Mouse (Mus musculus) stomach, postnatal 0 days (tissue): ENCODE data around the gene Grm1. TPM values are rescaled to one million over a fixed set of nuclear protein-coding genes. Genes with fewer than 3 reads are reported as not detected.

Experiments
- ATAC-seq: fragments of 200-750 bp; cut with Nextera tagmentation; 2 replicates; pipeline ENCODE4 v1.8.0; 2017; ENCODE audit not compliant: low FRiP score, low TSS enrichment
- DNase-seq: peaks from one replicate; pipeline ENCODE4 v3.0.0-alpha.2; 2016; ENCODE audit warnings: low spot score
- H3K27ac ChIP-seq: fragments of 300-500 bp; sonication (generic); replicated peaks from 2 replicates; pipeline ENCODE4 v1.5.1; 2014; ENCODE audit warnings: mild to moderate bottlenecking, control low read depth
- H3K27me3 ChIP-seq: fragments of 300-500 bp; sonication (generic); 2 replicates; pipeline ENCODE4 v1.6.1; 2014; ENCODE audit warnings: low read length; ENCODE audit not compliant: control insufficient read depth, insufficient read depth
- H3K36me3 ChIP-seq: fragments of 300-500 bp; sonication (generic); 2 replicates; pipeline ENCODE4 v1.6.1; 2014; ENCODE audit warnings: low read length, mixed read lengths; ENCODE audit not compliant: control insufficient read depth, insufficient read depth
- H3K4me1 ChIP-seq: fragments of 300-500 bp; sonication (generic); replicated peaks from 2 replicates; pipeline ENCODE4 v1.6.1; 2014; ENCODE audit warnings: antibody characterized with exemption; ENCODE audit not compliant: control insufficient read depth, insufficient read depth
- H3K4me2 ChIP-seq: fragments of 300-500 bp; sonication (generic); replicated peaks from 2 replicates; pipeline ENCODE4 v1.6.1; 2014; ENCODE audit warnings: low read depth, mild to moderate bottlenecking, control low read depth, moderate library complexity
- H3K4me3 ChIP-seq: fragments of 300-500 bp; sonication (generic); 2 replicates; pipeline ENCODE4 v1.5.1; 2014; ENCODE audit warnings: low read depth, low read length, control low read depth
- H3K9ac ChIP-seq: fragments of 300-500 bp; sonication (generic); 2 replicates; pipeline ENCODE4 v1.6.1; 2014; ENCODE audit warnings: mild to moderate bottlenecking, low read length, control low read depth, mixed read lengths
- H3K9me3 ChIP-seq: fragments of 300-500 bp; sonication (generic); 2 replicates; pipeline ENCODE4 v1.6.1; 2016; ENCODE audit warnings: low read length; ENCODE audit not compliant: control insufficient read depth
- CTCF ChIP-seq: IDR thresholded peaks from 2 replicates; pipeline ENCODE4 v1.5.1; 2016; ENCODE audit warnings: antibody characterized with exemption, low read depth, mild to moderate bottlenecking, moderate library complexity
- EP300 ChIP-seq: optimal IDR thresholded peaks from 2 replicates; pipeline ENCODE3; 2016; ENCODE audit warnings: antibody characterized with exemption
- WGBS: fragments of 180-500 bp; shearing (Covaris S2); extraction: QIAGEN DNeasy Blood & Tissue Kit; methylation state at CpG from one replicate; pipeline ENCODE4 v1.1.7; 2014; 5-methylcytosine and 5-hydroxymethylcytosine counted together
- polyA plus RNA-seq: library from polyadenylated mRNA; unstranded; fragments of >200 nt; fragmentation: Nextera tagmentation; extraction: Ambion mirVana; gene quantifications from 2 replicates; pipeline ENCODE4 v1.2.1, GENCODE M21; 2015

Gene Grm1
- polyA plus RNA-seq, 1 experiment from 2014 or later: not detected

DNA sequence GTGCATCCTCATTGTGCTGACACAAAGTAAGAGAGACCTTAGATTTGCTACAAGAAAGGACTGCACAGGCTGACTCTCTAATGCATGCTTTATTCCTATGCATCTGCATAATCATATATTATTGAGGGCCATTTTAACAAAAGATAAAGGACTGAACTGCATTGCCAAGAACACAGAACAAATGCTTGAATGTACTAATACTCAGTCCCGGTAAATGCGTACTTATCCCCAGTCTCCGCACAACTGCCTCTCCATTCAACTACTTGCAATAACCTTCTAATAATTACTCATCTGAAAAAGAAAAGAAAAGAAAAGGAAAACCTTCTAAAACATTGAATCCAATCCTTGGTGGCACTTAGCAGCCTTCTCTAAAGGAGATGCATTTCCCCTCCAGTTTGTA, 272.4 kb downstream of the Grm1 start:
- no peaks in the 10 kb centered on the region for H3K36me3 ChIP-seq
- no peak for DNase-seq
- no peaks in the 10 kb centered on the region for H3K27me3 ChIP-seq
- H3K4me2 ChIP-seq: no peak overlapping the region
- TF ChIP-seq CTCF: no peak
- no peak for TF ChIP-seq EP300
- H3K9ac ChIP-seq: no peak overlapping the region
- no peaks in the 10 kb centered on the region for H3K9me3 ChIP-seq
- H3K4me1 ChIP-seq: no peaks in the 10 kb centered on the region
- no peak overlapping the region for H3K27ac ChIP-seq
- WGBS: 95% methylated on average over 3 of the region's 3 CpGs
- no peak overlapping the region for H3K4me3 ChIP-seq
- ATAC-seq: no peak

- DNase-seq: no peak
- H3K4me1 ChIP-seq: no peaks in the 10 kb centered on the region
- no peak for ATAC-seq
- no peak overlapping the region for H3K4me2 ChIP-seq
- no peak overlapping the region for H3K27ac ChIP-seq
- H3K36me3 ChIP-seq: no peaks in the 10 kb centered on the region
- TF ChIP-seq EP300 (no peak), CTCF (no peak)
- no peaks in the 10 kb centered on the region for H3K27me3 ChIP-seq
- no peaks in the 10 kb centered on the region for H3K9me3 ChIP-seq
- WGBS: 84% methylated on average over 1 of the region's 1 CpGs
- no peak overlapping the region for H3K9ac ChIP-seq
- no peak overlapping the region for H3K4me3 ChIP-seq
Observed at GRCm38 (mm10) chr10:10795321-10795720, 286.8 kb downstream of the Grm1 start.

DNA sequence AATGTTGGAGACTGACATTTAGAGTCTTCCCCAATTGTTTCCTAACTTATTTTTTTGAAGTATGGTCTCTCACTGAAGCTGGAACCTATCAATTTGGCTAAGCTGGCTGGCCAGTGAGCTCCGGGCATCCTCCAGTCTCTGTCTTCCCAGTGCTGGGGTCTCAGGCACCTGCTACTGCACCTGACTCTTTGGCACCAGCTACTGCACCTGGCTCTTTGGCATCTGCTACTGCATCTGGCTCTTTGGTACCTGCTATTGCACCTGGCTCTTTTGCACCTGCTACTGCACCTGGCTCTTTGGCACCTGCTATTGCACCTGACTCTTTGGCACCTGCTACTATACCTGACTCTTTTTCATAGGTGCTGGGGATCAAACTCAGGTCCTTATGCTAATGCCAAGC, 291.7 kb downstream of the Grm1 start:
- WGBS: 61% methylated on average over 1 of the region's 1 CpGs
- no peak overlapping the region for H3K4me2 ChIP-seq

DNA sequence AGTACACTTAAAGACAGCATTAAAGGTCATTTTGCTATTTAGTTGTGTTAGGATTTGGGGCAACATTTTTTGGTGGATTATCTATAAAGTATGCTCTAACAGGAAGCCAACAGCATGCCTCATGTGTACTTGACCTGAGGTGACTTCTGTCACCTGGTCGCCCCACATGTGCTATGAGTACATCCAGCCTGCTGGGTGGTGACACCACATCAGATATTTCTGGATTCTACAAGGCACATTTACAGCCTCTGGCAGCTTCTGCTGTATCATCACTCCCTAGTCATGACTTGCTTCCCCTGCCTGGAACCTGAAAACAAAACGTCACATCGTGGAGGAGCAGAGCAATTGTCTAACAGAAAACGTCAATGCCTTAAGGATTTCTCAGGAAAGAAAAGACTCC, 292.2 kb downstream of the Grm1 start:
- H3K9me3 ChIP-seq: no peaks in the 10 kb centered on the region
- ATAC-seq (no peak), DNase-seq (no peak)
- no peaks in the 10 kb centered on the region for H3K27me3 ChIP-seq
- TF ChIP-seq EP300 (no peak), CTCF (no peak)
- H3K9ac ChIP-seq: no peak overlapping the region
- H3K36me3 ChIP-seq: no peaks in the 10 kb centered on the region
- WGBS: 81% methylated on average over 4 of the region's 4 CpGs
- no peaks in the 10 kb centered on the region for H3K4me1 ChIP-seq
- no peak overlapping the region for H3K27ac ChIP-seq
- H3K4me2 ChIP-seq: no peak overlapping the region
- no peak overlapping the region for H3K4me3 ChIP-seq

More for the DNA sequence above, 291.7 kb downstream of the Grm1 start:
- no peak overlapping the region for H3K9ac ChIP-seq
- H3K9me3 ChIP-seq: no peaks in the 10 kb centered on the region
- H3K4me3 ChIP-seq: no peak overlapping the region
- no peak for DNase-seq
- H3K4me1 ChIP-seq: no peaks in the 10 kb centered on the region
- no peaks in the 10 kb centered on the region for H3K36me3 ChIP-seq
- ATAC-seq: no peak
- TF ChIP-seq EP300: no peak
- no peak for TF ChIP-seq CTCF
- no peak overlapping the region for H3K27ac ChIP-seq
- H3K27me3 ChIP-seq: no peaks in the 10 kb centered on the region

GRCm38 (mm10) chr10:10787906-10788416, 294.2 kb downstream of the Grm1 start:
- DNase-seq (no peak), ATAC-seq (no peak)
- no peak overlapping the region for H3K9ac ChIP-seq
- no peaks in the 10 kb centered on the region for H3K4me1 ChIP-seq
- no peaks in the 10 kb centered on the region for H3K36me3 ChIP-seq
- TF ChIP-seq CTCF: no peak
- no peak for TF ChIP-seq EP300
- no peak overlapping the region for H3K4me3 ChIP-seq
- 72% methylated on average over 5 of the region's 6 CpGs for WGBS
- no peak overlapping the region for H3K27ac ChIP-seq
- H3K27me3 ChIP-seq: no peaks in the 10 kb centered on the region
- H3K4me2 ChIP-seq: no peak overlapping the region
- no peaks in the 10 kb centered on the region for H3K9me3 ChIP-seq

DNA sequence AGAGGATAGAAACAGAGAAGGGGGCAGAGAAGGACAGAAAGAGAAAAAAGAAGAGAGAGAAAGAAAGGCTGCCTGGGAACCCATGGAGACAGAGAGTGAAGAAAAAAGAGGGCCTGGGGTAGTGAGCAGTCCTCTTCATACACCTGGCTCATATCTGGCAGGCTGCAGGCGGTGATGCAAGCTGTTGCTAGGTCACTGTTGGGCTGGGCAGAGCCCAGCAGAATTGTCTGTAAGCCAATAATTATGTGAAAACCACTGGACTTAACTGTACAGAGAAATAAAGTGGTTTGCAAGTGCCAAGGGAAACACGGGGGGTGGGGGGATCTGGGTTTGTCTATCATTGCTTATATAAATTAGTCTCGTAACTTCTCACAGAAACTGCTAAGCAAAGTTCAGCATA, 297.0 kb downstream of the Grm1 start:
- no peak for ATAC-seq

More for the DNA sequence above, 297.0 kb downstream of the Grm1 start:
- Histone ChIP-seq H3K27me3 (no peaks in the 10 kb centered on the region), H3K36me3 (no peaks in the 10 kb centered on the region), H3K4me3 (no peak overlapping the region), H3K4me1 (no peaks in the 10 kb centered on the region), H3K9ac (no peak overlapping the region), H3K4me2 (no peak overlapping the region), H3K9me3 (no peaks in the 10 kb centered on the region), H3K27ac (no peak overlapping the region)
- DNase-seq: no peak
- TF ChIP-seq CTCF: no peak
- no peak for TF ChIP-seq EP300
- WGBS: 61% methylated on average over 3 of the region's 3 CpGs
